Mouse (Mus musculus) ZHBTc4 (cell line): Measurements from ENCODE around the gene Vmn1r1.
"Not testable (repeated sequence)": the region's sequence is repeated elsewhere in the genome, so short reads cannot be mapped to it uniquely, and the experiment has no call there.

Source experiments
- DNase-seq: peaks from one replicate; pipeline ENCODE4 v3.0.0-alpha.2; 2011; ENCODE audit warnings: low read depth, low spot score

Gene Vmn1r1

GRCm38 (mm10) chr1:182164386-182164785, at the start of gene Vmn1r1:
Gene Vmn1r1, minus strand, starts transcription at chr1:182164486.
- no peak for DNase-seq

GRCm38 (mm10) chr1:182210322-182210721, 46.0 kb upstream of the Vmn1r1 start:
- no peak for DNase-seq

- no peak for DNase-seq
These were observed 28.3 kb upstream of the Vmn1r1 start for GRCm38 (mm10) chr1:182192581-182192980.

GRCm38 (mm10) chr1:182191816-182192545, 27.7 kb upstream of the Vmn1r1 start:
- no peak for DNase-seq

GRCm38 (mm10) chr1:182191181-182191580, 26.9 kb upstream of the Vmn1r1 start:
- peak; percentile 83 for DNase-seq

GRCm38 (mm10) chr1:182189669-182190440, 25.6 kb upstream of the Vmn1r1 start:
- DNase-seq = no peak

GRCm38 (mm10) chr1:182182449-182182848, 18.2 kb upstream of the Vmn1r1 start:
- peak; percentile 92 for DNase-seq

- peak; percentile 94 for DNase-seq
These were observed 17.4 kb upstream of the Vmn1r1 start for GRCm38 (mm10) chr1:182181456-182182305.

GRCm38 (mm10) chr1:182176985-182177384, 12.7 kb upstream of the Vmn1r1 start:
- DNase-seq = peak; percentile 32

- DNase-seq = not testable (repeated sequence)
These were observed 5.9 kb upstream of the Vmn1r1 start for GRCm38 (mm10) chr1:182170206-182170605.

- DNase-seq = peak; percentile 87
These were observed 1.3 kb downstream of the Vmn1r1 start for GRCm38 (mm10) chr1:182162951-182163350.

- no peak for DNase-seq
These were observed 4.7 kb downstream of the Vmn1r1 start for GRCm38 (mm10) chr1:182159575-182159974.

- DNase-seq = no peak
These were observed 6.6 kb downstream of the Vmn1r1 start for GRCm38 (mm10) chr1:182157734-182158133.

GRCm38 (mm10) chr1:182149966-182150365, 14.3 kb downstream of the Vmn1r1 start:
- DNase-seq = peak; percentile 85

GRCm38 (mm10) chr1:182148864-182149514, 15.3 kb downstream of the Vmn1r1 start:
- no peak for DNase-seq

- no peak for DNase-seq
These were observed 18.7 kb downstream of the Vmn1r1 start for GRCm38 (mm10) chr1:182145546-182145945.

- peak; percentile 87 for DNase-seq
These were observed 21.0 kb downstream of the Vmn1r1 start for GRCm38 (mm10) chr1:182143288-182143687.

GRCm38 (mm10) chr1:182142725-182143124, 21.6 kb downstream of the Vmn1r1 start:
- DNase-seq = peak; percentile 32

- peak; percentile 89 for DNase-seq
These were observed 23.9 kb downstream of the Vmn1r1 start for GRCm38 (mm10) chr1:182140370-182140769.

- DNase-seq = no peak
These were observed 24.3 kb downstream of the Vmn1r1 start for GRCm38 (mm10) chr1:182139937-182140336.

- peak; percentile 76 for DNase-seq
These were observed 26.1 kb downstream of the Vmn1r1 start for GRCm38 (mm10) chr1:182138172-182138571.
